Mouse (Mus musculus) megakaryocyte, embryonic 14.5 days (primary cell): Measurements from ENCODE around the gene Sigmar1. TPM values are rescaled to one million over a fixed set of nuclear protein-coding genes. Genes with fewer than 3 reads are reported as not detected.

Experiments
- H3K27me3 ChIP-seq: replicated peaks from 2 replicates; pipeline ENCODE3; 2012; ENCODE audit warnings: inconsistent platforms
- H3K36me3 ChIP-seq: replicated peaks from 2 replicates; pipeline ENCODE3; 2012; ENCODE audit warnings: low read length, inconsistent platforms, mixed read lengths
- H3K4me1 ChIP-seq: 2 replicates; pipeline ENCODE4 v1.6.1; 2012; ENCODE audit warnings: inconsistent platforms
- H3K4me3 ChIP-seq: replicated peaks from 2 replicates; pipeline ENCODE3; 2012; ENCODE audit warnings: moderate library complexity, mild to moderate bottlenecking, inconsistent platforms
- H3K9me3 ChIP-seq: 2 replicates; pipeline ENCODE4 v1.6.1; 2012; ENCODE audit warnings: inconsistent platforms
- FLI1 ChIP-seq: IDR thresholded peaks from 2 replicates; pipeline ENCODE4 v1.6.1; 2012; ENCODE audit warnings: low read length, inconsistent platforms, mixed read lengths
- GATA1 ChIP-seq: IDR thresholded peaks from 3 replicates; pipeline ENCODE4 v1.6.1; 2012; ENCODE audit warnings: mixed read lengths, low read length, inconsistent platforms, borderline replicate concordance
- polyA plus RNA-seq: library from polyadenylated mRNA; stranded (reverse); fragments of >175 nt; gene quantifications from 2 replicates; pipeline ENCODE4 v1.2.3, GENCODE M21; 2012; ENCODE audit warnings: low replicate concordance; ENCODE audit not compliant: insufficient read depth

Sigmar1 gene
- polyA plus RNA-seq, 1 experiment = 34.9 TPM

- no peak for TF ChIP-seq FLI1
- no peak for TF ChIP-seq GATA1
Measured at GRCm38 (mm10) chr4:41726826-41727621, 28.9 kb downstream of the Sigmar1 start.

DNA sequence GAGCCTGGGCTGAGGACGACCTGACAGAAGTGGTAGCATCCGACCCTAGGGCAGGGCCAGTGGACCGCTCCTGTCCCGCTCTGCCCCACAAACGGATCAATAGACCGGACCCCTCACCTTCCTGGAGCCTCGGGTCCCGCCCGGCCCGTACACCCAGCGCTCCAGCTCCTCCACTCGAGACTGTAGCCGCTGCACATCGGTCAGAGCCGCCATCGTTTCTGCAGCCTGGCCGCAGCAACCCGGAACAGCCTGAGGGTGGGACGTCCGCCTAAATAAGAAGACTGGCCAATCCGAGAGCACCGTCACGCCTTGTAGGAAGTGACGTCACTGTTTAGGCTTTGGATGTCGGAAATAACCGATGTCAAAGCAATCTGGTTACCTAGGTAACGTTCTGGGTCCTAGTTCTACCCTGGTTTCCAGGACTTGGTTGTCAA lies 33.0 kb downstream of the Sigmar1 start, which contains the start of gene Dctn3:
Gene Dctn3, minus strand, starts transcription at position 253 of the 434 bp plus-strand sequence.
- Histone ChIP-seq H3K4me1 (peaks cover 31% of the 10 kb centered on the region), H3K4me3 (peak within 1 kb of the TSS; percentile 94), H3K9me3 (0 out of 2 replicates have a peak, but pooled peaks cover 3% of the 10 kb centered on the region), H3K36me3 (peaks cover 29% of the 10 kb centered on the region), H3K27me3 (peaks cover 43% of the 10 kb centered on the region)
- TF ChIP-seq FLI1 (no peak), GATA1 (no peak)

More at GRCm38 (mm10) chr4:41726826-41727621, 28.9 kb downstream of the Sigmar1 start:
- H3K9me3 ChIP-seq = 0 out of 2 replicates have a peak, but pooled peaks cover 3% of the 10 kb centered on the region
- no peaks in the 10 kb centered on the region for H3K36me3 ChIP-seq
- H3K27me3 ChIP-seq = peaks cover 80% of the 10 kb centered on the region
- H3K4me3 ChIP-seq = no peak overlapping the region
- H3K4me1 ChIP-seq = peaks cover 39% of the 10 kb centered on the region

DNA sequence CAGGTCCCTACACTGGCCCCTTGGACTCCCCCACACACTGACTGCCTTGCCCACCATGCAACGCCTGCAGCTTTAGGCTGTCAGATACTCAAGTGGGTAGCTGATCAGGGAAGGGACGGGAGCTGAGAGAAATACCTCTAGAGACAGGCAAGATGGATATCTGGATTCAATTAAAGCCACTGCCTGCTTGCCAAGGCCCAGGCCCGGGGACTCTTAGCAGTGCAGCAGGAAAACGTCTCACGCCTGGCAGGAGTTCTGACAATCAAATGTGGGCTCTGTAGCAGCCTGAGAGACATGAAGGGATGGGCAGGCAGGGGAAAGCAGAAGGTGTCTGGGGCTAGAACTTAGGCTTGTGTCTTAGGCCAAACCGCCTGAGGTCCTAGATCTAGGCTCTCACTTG lies 39.1 kb downstream of the Sigmar1 start:
- H3K27me3 ChIP-seq = no peaks in the 10 kb centered on the region
- H3K4me1 ChIP-seq = peaks cover 33% of the 10 kb centered on the region
- no peak overlapping the region for H3K4me3 ChIP-seq
- peaks cover 72% of the 10 kb centered on the region for H3K36me3 ChIP-seq
- TF ChIP-seq FLI1 (no peak), GATA1 (no peak)
- H3K9me3 ChIP-seq = no peaks in the 10 kb centered on the region

DNA sequence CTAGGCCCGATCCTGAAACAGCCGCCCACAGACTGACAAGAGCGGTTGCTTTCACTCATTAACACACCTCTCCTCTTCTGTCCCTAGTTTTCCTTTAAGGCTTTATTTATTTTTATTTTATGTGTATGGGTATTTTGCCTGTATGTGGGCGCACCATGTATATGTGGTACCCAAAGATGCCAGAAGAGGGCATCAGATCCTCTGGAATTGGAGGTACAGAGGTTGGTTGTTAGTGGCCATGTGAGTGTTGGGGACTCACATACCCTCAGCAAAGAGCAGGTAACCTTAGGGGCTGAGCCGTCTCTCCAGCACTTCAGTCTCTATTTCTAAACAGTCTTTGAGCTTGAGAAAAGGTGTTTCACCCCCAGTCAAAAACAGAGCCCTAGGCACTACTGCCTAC lies 40.4 kb downstream of the Sigmar1 start:
- Histone ChIP-seq H3K27me3 (no peaks in the 10 kb centered on the region), H3K9me3 (no peaks in the 10 kb centered on the region), H3K36me3 (peaks cover 79% of the 10 kb centered on the region), H3K4me1 (peaks cover 30% of the 10 kb centered on the region), H3K4me3 (no peak overlapping the region)
- TF ChIP-seq GATA1 (no peak), FLI1 (no peak)

DNA sequence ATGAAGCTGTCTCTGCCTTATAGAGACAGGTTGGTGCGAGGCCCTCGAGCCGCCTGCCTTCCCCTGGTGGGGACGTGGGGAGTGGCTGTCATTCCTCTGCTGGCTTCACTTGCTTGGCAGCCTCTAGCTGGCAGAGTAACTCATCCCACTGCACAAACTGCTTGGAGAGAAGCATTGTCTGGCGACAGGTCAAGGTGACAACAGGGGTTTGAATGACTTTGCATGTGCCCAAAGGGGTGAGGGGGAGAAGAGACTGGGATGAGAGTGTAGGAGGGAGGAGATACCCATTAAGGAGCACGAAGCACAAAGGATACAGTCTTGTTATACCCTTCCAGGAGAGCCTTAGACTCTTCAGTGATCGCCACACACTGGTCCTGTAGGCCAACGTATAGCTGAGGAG lies 40.9 kb downstream of the Sigmar1 start:
- Histone ChIP-seq H3K9me3 (no peaks in the 10 kb centered on the region), H3K36me3 (peaks cover 74% of the 10 kb centered on the region), H3K4me1 (peaks cover 30% of the 10 kb centered on the region), H3K27me3 (no peaks in the 10 kb centered on the region), H3K4me3 (no peak overlapping the region)
- TF ChIP-seq GATA1 = no peak
- no peak for TF ChIP-seq FLI1

DNA sequence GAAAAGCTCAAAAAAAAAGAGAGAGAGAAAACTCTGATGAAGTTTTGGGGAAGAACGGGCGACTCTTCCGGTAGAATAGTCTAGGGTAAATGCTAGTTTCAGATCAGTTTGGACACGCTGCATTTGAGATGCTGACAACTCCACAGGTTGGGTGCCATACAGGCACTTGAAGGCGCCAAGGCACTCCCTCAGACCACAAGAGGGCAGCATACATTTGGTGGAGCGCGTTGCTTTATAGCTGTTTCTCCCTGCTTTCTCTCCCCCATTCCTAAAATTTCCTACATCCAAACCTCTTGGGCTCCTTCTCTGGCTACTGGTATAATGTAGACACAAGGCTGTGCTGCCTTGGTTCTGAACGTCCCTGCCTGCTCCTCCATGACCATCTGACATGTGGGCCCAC lies 41.7 kb downstream of the Sigmar1 start:
- Histone ChIP-seq H3K27me3 (no peaks in the 10 kb centered on the region), H3K36me3 (peaks cover 66% of the 10 kb centered on the region), H3K4me1 (peaks cover 30% of the 10 kb centered on the region), H3K9me3 (no peaks in the 10 kb centered on the region), H3K4me3 (peak overlapping the region; percentile 78)
- no peak for TF ChIP-seq GATA1
- TF ChIP-seq FLI1 = no peak

GRCm38 (mm10) chr4:41713197-41714067 lies 42.5 kb downstream of the Sigmar1 start, which contains the start of gene Rpp25l:
Rpp25l (minus strand) TSS chr4:41713534.
- peaks cover 58% of the 10 kb centered on the region for H3K36me3 ChIP-seq
- TF ChIP-seq FLI1 (no peak), GATA1 (no peak)
- no peaks in the 10 kb centered on the region for H3K27me3 ChIP-seq

GRCm38 (mm10) chr4:41712421-41713196 lies 43.3 kb downstream of the Sigmar1 start:
- Histone ChIP-seq H3K9me3 (no peaks in the 10 kb centered on the region), H3K4me3 (peak overlapping the region; percentile 96), H3K36me3 (peaks cover 50% of the 10 kb centered on the region), H3K4me1 (peaks cover 42% of the 10 kb centered on the region), H3K27me3 (peaks cover 6% of the 10 kb centered on the region)
- TF ChIP-seq GATA1 (no peak), FLI1 (no peak)

More at GRCm38 (mm10) chr4:41713197-41714067, 42.5 kb downstream of the Sigmar1 start, which contains the start of gene Rpp25l:
- Histone ChIP-seq H3K4me1 (peaks cover 35% of the 10 kb centered on the region), H3K4me3 (peak within 1 kb of the TSS; percentile 96), H3K9me3 (no peaks in the 10 kb centered on the region)
